ENCODE assay signal across 18 mouse cellular contexts in the genomic region with DNA sequence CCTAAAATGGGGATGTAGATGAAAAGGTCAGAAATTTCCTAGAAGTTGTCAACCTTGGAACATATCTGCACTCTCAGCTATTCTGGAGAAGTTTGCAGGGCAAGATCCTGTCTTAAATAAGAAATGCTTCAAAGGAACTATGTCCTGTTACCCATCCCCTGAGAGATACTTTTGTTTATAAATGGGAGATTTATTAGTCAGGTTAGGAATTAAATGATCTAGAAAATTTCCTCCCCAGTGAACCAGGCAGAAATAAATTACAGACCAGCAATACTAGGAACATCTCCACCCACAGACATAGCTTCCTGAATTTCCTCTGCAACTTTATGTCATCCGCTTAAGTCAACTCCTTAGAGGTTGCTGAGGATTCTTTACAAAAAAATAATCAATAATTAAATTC.
DNase-seq lines count a peak whose midpoint lies in the region; ATAC-seq and TF ChIP-seq lines count a peak whose summit lies in the region.
"Had no signal": no experiment of that assay in that cellular context is flagged by ENCODE, and none has a peak within 500 bp of the region (broad histone marks: within the 10 kb centered on the region; RNA-seq: fewer than 3 reads in every experiment).

No protein-coding gene starts in this region.

- no peak for DNase-seq in kidney, adult 18-20 months
- peak; percentile 77 for DNase-seq in kidney, postnatal 0 days (ENCODE audit: low spot score)
- no peak for DNase-seq in kidney, adult 8-10 months
- no peak for DNase-seq in cerebellum, adult 9-10 months
- DNase-seq: adrenal gland, adult 2 months; adrenal gland, postnatal 10 days; adrenal gland, postnatal 25 days; cerebellum, adult 11 months; cerebellum, adult 18-20 months; cerebellum, adult 8-10 months; cerebellum, postnatal 10 days; cerebellum, postnatal 25 days; forebrain, postnatal 0 days had no signal

- H3K36me3 ChIP-seq in kidney, embryonic 15.5 days: no peaks in the 10 kb centered on the region
- H3K36me3 ChIP-seq in kidney, postnatal 0 days (ENCODE audit: insufficient read depth, low read length): no peaks in the 10 kb centered on the region
- H3K36me3 ChIP-seq: embryonic facial prominence, embryonic 10.5 days; embryonic facial prominence, embryonic 12.5 days; forebrain, embryonic 15.5 days had no signal

- H3K4me1 ChIP-seq in kidney, embryonic 15.5 days: no peaks in the 10 kb centered on the region
- H3K4me1 ChIP-seq in kidney, postnatal 0 days (replicated peaks; ENCODE audit: insufficient read depth, low read length): no peaks in the 10 kb centered on the region
- H3K4me1 ChIP-seq: embryonic facial prominence, embryonic 10.5 days; embryonic facial prominence, embryonic 12.5 days; forebrain, embryonic 13.5 days; forebrain, embryonic 15.5 days had no signal

- no peaks in the 10 kb centered on the region for H3K27me3 ChIP-seq in kidney, embryonic 15.5 days
- H3K27me3 ChIP-seq in kidney, postnatal 0 days (ENCODE audit: insufficient read depth, low read length): no peaks in the 10 kb centered on the region
- H3K27me3 ChIP-seq: embryonic facial prominence, embryonic 12.5 days; forebrain, embryonic 13.5 days; forebrain, embryonic 15.5 days had no signal

- H3K9ac ChIP-seq in kidney, embryonic 15.5 days: no peak overlapping the region
- no peak overlapping the region for H3K9ac ChIP-seq in kidney, postnatal 0 days (ENCODE audit: low read depth, low read length)
- H3K9ac ChIP-seq: embryonic facial prominence, embryonic 12.5 days; forebrain, embryonic 13.5 days; forebrain, embryonic 15.5 days; forebrain, postnatal 0 days had no signal

- ATAC-seq in kidney, embryonic 15.5 days (replicated peaks; ENCODE audit: low FRiP score): peak; percentile 83
- 0 out of 2 replicates have a peak, but pooled peaks have one; percentile 36 for ATAC-seq in kidney, postnatal 0 days (replicated peaks; ENCODE audit: low FRiP score, low read depth)
- ATAC-seq: forebrain, embryonic 13.5 days; forebrain, embryonic 15.5 days; forebrain, postnatal 0 days had no signal

- H3K27ac ChIP-seq in kidney, embryonic 15.5 days: no peak overlapping the region
- H3K27ac ChIP-seq in kidney, postnatal 0 days: no peak overlapping the region
- H3K27ac ChIP-seq: embryonic facial prominence, embryonic 10.5 days; embryonic facial prominence, embryonic 12.5 days; forebrain, embryonic 13.5 days; forebrain, embryonic 15.5 days had no signal

- 17% methylated on average over 1 of the region's 1 CpGs for WGBS in kidney, embryonic 15.5 days
- WGBS in kidney, postnatal 0 days: 31% methylated on average over 1 of the region's 1 CpGs

- no peak overlapping the region for H3K4me3 ChIP-seq in kidney, embryonic 15.5 days (replicated peaks)
- H3K4me3 ChIP-seq in kidney, postnatal 0 days (replicated peaks; ENCODE audit: low read depth, low read length): no peak overlapping the region
- H3K4me3 ChIP-seq: embryonic facial prominence, embryonic 10.5 days; embryonic facial prominence, embryonic 12.5 days; forebrain, embryonic 13.5 days; forebrain, embryonic 15.5 days had no signal

- H3K4me2 ChIP-seq in kidney, embryonic 15.5 days: no peak overlapping the region
- H3K4me2 ChIP-seq in kidney, postnatal 0 days (ENCODE audit: low read length): no peak overlapping the region
- H3K4me2 ChIP-seq: embryonic facial prominence, embryonic 12.5 days; forebrain, embryonic 13.5 days; forebrain, embryonic 15.5 days had no signal

- H3K9me3 ChIP-seq in kidney, embryonic 15.5 days (replicated peaks): no peaks in the 10 kb centered on the region
- no peaks in the 10 kb centered on the region for H3K9me3 ChIP-seq in kidney, postnatal 0 days (replicated peaks; ENCODE audit: low read length)
- H3K9me3 ChIP-seq: embryonic facial prominence, embryonic 10.5 days; embryonic facial prominence, embryonic 12.5 days; forebrain, embryonic 13.5 days; forebrain, embryonic 15.5 days had no signal

- TF ChIP-seq CTCF in kidney, postnatal 0 days (IDR thresholded peaks at IDR 0.05; ENCODE audit: low read depth): no peak
